Mouse (Mus musculus): ENCODE results near the gene Fgfr4. TPM values are rescaled to one million over a fixed set of nuclear protein-coding genes. Genes with fewer than 3 reads are reported as not detected.
A peak's percentile ranks its signal among the peaks of the same experiment; 100 is the strongest.
"Not testable (repeated sequence)": the region's sequence is repeated elsewhere in the genome, so short reads cannot be mapped to it uniquely, and the experiment has no call there.

The Fgfr4 gene
- polyA plus RNA-seq, 1 experiment from 2014 or later: 5.1 TPM

DNA sequence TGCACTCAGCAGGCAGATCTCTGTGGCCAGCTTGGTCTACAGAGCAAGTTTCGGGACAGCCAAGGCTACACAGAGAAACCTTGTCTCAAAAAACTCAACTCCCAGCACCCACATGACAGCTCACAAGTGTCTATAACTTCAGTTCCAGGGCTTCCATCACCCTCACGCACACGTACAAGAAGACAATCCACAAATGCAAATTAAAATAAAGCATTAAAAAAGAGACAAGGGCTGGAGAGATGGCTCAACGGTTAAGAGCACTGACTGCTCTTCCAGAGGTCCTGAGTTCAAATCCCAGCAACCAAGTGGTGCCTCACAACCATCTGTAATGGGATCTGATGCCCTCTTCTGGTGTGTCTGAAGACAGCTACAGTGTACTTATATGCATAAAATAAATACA, 50.3 kb downstream of the Fgfr4 start:
- H3K9ac ChIP-seq; H3K27me3 ChIP-seq; H3K36me3 ChIP-seq; ATAC-seq (ENCODE audit: insufficient number of reproducible peaks, insufficient read depth, low FRiP score, low TSS enrichment); H3K4me3 ChIP-seq; H3K9me3 ChIP-seq; H3K4me1 ChIP-seq; H3K27ac ChIP-seq; H3K4me2 ChIP-seq (replicated peaks): not testable (repeated sequence)
- WGBS: 84% methylated on average over 4 of the region's 4 CpGs

GRCm38 (mm10) chr13:55203740-55204139, 51.3 kb downstream of the Fgfr4 start:
- ATAC-seq (ENCODE audit: insufficient number of reproducible peaks, insufficient read depth, low FRiP score, low TSS enrichment): no peak
- no peaks in the 10 kb centered on the region for H3K36me3 ChIP-seq
- 77% methylated on average over 9 of the region's 9 CpGs for WGBS
- H3K4me2 ChIP-seq (replicated peaks): no peak overlapping the region
- H3K9me3 ChIP-seq: no peaks in the 10 kb centered on the region
- H3K4me1 ChIP-seq: no peaks in the 10 kb centered on the region
- no peaks in the 10 kb centered on the region for H3K27me3 ChIP-seq
- H3K4me3 ChIP-seq: no peak overlapping the region
- H3K9ac ChIP-seq: no peak overlapping the region
- no peak overlapping the region for H3K27ac ChIP-seq

DNA sequence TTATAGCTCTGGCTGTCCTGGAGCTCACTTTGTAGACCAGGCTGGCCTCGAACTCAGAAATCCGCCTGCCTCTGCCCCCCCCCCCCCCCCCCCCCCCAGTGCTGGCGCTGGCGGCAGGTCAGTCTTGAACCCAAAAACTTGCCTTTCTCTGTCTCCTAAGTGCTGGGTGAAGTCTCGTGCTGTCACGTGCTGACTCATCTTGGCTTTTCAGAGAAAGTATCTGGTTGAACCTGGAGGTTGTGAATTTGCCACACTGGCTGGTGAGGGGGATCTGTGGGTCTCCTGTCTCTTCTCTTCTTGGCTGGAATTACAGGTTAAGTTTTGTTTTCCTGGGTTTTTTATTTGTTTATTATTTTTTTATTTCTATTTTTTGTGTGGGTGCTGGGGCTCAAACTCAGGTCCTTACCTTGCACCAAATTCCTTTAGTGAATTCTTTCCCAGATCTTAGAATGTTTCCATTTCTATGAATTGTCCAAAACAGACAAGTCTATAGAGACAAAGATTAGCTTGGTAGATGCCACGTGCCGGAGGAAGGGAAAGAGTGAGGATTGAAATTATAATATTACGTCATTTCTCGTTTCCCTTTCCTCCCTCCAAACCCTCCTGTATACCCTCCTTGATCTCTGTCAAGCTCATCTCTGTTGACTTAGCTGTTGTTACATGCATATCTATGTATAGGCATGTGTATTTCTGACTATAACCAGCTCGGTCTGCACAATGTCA, 52.4 kb downstream of the Fgfr4 start:
- H3K4me1 ChIP-seq: no peaks in the 10 kb centered on the region; the same call in 1 of the 2 replicates
- H3K27ac ChIP-seq: no peak overlapping the region
- no peaks in the 10 kb centered on the region for H3K27me3 ChIP-seq
- no peak overlapping the region for H3K4me3 ChIP-seq
- H3K36me3 ChIP-seq: no peaks in the 10 kb centered on the region
- no peaks in the 10 kb centered on the region for H3K9me3 ChIP-seq
- ATAC-seq (ENCODE audit: insufficient number of reproducible peaks, insufficient read depth, low FRiP score, low TSS enrichment): no peak
- no peak overlapping the region for H3K9ac ChIP-seq
- WGBS: 90% methylated on average over 7 of the region's 11 CpGs
- H3K4me2 ChIP-seq (replicated peaks): no peak overlapping the region

- no peak overlapping the region for H3K4me2 ChIP-seq (replicated peaks)
- WGBS: 96% methylated on average over 6 of the region's 6 CpGs
- H3K27ac ChIP-seq: no peak overlapping the region
- no peaks in the 10 kb centered on the region for H3K27me3 ChIP-seq
- no peak overlapping the region for H3K9ac ChIP-seq
- no peak overlapping the region for H3K4me3 ChIP-seq
- peaks cover 2% of the 10 kb centered on the region; the same call in 1 of the 2 replicates for H3K4me1 ChIP-seq
- no peak for ATAC-seq (ENCODE audit: insufficient number of reproducible peaks, insufficient read depth, low FRiP score, low TSS enrichment)
- no peaks in the 10 kb centered on the region for H3K36me3 ChIP-seq
- H3K9me3 ChIP-seq: no peaks in the 10 kb centered on the region
Measured at GRCm38 (mm10) chr13:55205448-55206205, 53.2 kb downstream of the Fgfr4 start.

DNA sequence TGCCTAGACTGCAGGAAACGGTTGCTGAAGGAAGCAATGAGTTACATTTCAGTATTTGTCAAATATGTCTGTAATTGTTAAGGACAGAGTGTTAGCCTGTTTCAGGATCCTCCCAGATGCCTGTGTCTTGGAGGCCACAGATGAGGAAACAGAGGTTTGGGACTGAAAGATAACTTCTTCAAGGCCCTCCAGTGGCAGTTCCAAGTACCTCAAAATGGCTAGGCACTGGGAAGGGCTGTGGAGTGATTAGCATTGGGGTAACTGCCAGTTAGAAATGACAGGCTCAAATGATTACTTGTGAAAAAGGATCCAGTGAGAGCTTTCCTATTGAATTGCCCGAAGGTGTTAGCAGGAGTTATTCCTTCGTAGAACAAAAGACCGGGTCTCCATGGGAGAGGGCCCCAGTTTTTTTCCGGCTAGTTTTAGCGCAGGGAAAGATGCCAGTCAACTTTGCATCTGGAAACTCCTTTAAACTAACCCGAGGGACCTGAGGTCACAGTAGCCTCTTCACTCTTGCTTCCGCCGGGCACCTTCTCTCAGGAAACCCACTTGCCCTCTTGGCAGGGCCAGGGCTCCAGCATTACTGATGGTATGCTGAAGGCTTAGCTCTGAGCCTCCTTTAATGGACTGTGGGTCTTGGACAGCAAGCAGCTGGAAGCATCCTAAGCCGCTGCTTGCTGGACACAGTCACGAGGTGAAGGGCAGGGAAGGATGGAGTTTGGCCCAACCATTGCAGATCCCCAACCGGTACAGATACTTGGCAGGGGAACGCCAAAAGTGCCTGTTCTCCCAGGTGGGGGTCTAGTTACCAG, 56.6 kb downstream of the Fgfr4 start:
- WGBS: 66% methylated on average over 13 of the region's 13 CpGs
- Histone ChIP-seq H3K9me3 (no peaks in the 10 kb centered on the region), H3K27ac (0 out of 2 replicates have a peak overlapping the region, but pooled peaks have one; percentile 38), H3K27me3 (no peaks in the 10 kb centered on the region), H3K4me1 (peaks cover 15% of the 10 kb centered on the region), H3K9ac (no peak overlapping the region), H3K4me2 (replicated peaks) (no peak overlapping the region), H3K36me3 (peaks cover 7% of the 10 kb centered on the region), H3K4me3 (no peak overlapping the region)
- ATAC-seq (ENCODE audit: insufficient number of reproducible peaks, insufficient read depth, low FRiP score, low TSS enrichment): no peak

DNA sequence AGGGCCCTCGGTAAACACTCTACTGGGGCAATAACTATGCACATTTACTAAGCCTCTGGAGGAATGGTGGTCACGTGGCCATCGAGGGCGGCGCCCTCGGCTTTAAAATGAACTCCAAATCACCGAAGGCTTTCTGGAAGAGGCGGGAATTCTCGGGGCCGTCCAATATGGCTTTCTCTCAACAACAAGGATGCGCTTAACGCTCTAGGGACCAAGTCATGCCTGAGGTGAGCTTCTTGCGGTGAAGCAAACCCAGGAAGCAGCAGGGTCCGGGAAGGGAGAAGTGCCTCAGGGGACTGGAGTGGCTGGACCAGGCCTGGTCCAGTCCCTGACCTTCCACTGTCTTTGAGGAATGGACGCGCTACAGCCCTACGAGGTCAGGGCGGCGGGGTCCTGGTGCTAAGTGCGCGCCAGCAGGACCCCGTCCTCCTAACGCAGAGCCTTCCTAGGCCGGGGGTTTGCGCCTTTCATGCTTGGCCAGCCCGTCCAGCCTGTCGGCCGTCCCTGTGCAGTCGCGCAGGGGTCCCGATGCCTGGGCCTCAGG, 57.3 kb downstream of the Fgfr4 start, which contains the start of gene Nsd1:
Nsd1 (plus strand) TSS at position 134 of the 544 bp plus-strand sequence.
- Histone ChIP-seq H3K9ac (peak within 1 kb of the TSS; percentile 97), H3K4me3 (peak within 1 kb of the TSS; percentile 81), H3K9me3 (no peaks in the 10 kb centered on the region), H3K27me3 (no peaks in the 10 kb centered on the region), H3K27ac (peak within 1 kb of the TSS; percentile 98), H3K4me2 (replicated peaks) (peak within 1 kb of the TSS; percentile 92), H3K4me1 (peaks cover 22% of the 10 kb centered on the region), H3K36me3 (peaks cover 13% of the 10 kb centered on the region)
- ATAC-seq (ENCODE audit: insufficient number of reproducible peaks, insufficient read depth, low FRiP score, low TSS enrichment): peak; percentile 13; the same call in 1 of the 2 replicates
- WGBS: 23% methylated on average over 31 of the region's 31 CpGs

DNA sequence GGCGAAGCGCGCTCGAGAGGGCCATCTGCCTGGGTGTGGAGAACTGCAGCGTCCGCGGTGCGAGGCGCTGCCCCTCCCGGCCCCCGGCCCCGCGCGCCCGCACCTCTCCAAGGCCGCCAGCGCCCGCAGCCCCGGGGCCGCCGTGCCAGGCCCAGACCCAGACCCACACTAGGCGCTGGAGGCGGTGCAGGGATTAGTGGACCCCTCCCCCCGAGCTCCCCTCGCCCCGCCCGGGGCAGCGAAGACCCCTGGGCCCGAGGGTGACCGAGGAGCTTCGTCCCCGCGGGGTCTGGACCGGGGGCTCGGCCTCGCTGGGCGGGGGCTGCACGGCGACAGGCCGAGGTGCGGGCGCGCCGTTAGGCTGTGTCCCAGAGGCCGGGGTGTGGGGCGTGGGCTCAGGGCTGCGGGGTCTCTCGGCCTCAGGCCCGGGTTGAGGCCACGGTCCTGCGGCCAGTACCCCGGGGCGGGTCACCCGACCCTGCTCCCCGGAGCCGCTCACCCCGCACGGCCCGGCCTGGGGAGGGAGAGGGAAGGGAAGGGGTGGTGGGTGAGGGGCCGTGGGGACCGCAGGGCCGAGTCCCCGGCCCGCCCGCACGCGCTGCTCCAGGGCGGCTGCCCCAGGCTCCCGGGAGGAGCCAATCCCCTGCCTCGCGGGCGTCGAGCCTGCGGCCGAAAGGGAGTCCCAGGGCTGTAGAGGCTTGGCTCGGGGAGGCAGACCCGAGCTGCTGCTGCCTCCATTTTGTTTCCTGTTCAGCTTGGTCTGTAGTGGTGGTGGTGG, 57.9 kb downstream of the Fgfr4 start:
- Histone ChIP-seq H3K27me3 (no peaks in the 10 kb centered on the region), H3K36me3 (peaks cover 13% of the 10 kb centered on the region), H3K4me2 (replicated peaks) (peak overlapping the region; percentile 92), H3K4me3 (peak overlapping the region; percentile 81), H3K4me1 (peaks cover 26% of the 10 kb centered on the region), H3K9me3 (no peaks in the 10 kb centered on the region), H3K9ac (peak overlapping the region; percentile 97), H3K27ac (peak overlapping the region; percentile 98)
- peak; percentile 54 for ATAC-seq (ENCODE audit: insufficient number of reproducible peaks, insufficient read depth, low FRiP score, low TSS enrichment)
- under 1% methylated on average over 75 of the region's 77 CpGs for WGBS

DNA sequence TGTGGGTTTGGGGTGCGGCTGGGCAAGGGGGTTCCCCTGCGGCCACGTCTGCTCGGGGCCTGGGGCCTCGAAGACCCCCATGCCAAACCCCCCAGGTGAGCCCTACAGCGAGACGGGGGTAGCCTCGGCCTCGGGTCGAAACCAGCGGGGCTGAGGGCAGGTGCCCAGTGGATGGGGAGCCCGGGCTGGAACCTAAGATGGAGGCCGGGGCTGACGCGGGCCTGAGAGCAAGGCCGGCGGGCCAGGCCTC, 58.5 kb downstream of the Fgfr4 start:
- Histone ChIP-seq H3K27ac (peak overlapping the region; percentile 98), H3K4me3 (peak overlapping the region; percentile 81), H3K9ac (peak overlapping the region; percentile 97), H3K27me3 (no peaks in the 10 kb centered on the region), H3K4me1 (peaks cover 27% of the 10 kb centered on the region), H3K9me3 (no peaks in the 10 kb centered on the region), H3K36me3 (peaks cover 14% of the 10 kb centered on the region), H3K4me2 (replicated peaks) (peak overlapping the region; percentile 92)
- WGBS: 1% methylated on average over 17 of the region's 17 CpGs
- peak; percentile 65 for ATAC-seq (ENCODE audit: insufficient number of reproducible peaks, insufficient read depth, low FRiP score, low TSS enrichment)

- Histone ChIP-seq H3K36me3 (peaks cover 19% of the 10 kb centered on the region), H3K9ac (peak overlapping the region; percentile 97), H3K27me3 (no peaks in the 10 kb centered on the region), H3K4me2 (replicated peaks) (peak overlapping the region; percentile 92), H3K4me3 (peak overlapping the region; percentile 81), H3K9me3 (no peaks in the 10 kb centered on the region), H3K27ac (peak overlapping the region; percentile 98), H3K4me1 (peaks cover 32% of the 10 kb centered on the region)
- ATAC-seq (ENCODE audit: insufficient number of reproducible peaks, insufficient read depth, low FRiP score, low TSS enrichment): peak; percentile 53
- 2% methylated on average over 31 of the region's 93 CpGs for WGBS
Measured at GRCm38 (mm10) chr13:55211221-55212010, 59.0 kb downstream of the Fgfr4 start.

DNA sequence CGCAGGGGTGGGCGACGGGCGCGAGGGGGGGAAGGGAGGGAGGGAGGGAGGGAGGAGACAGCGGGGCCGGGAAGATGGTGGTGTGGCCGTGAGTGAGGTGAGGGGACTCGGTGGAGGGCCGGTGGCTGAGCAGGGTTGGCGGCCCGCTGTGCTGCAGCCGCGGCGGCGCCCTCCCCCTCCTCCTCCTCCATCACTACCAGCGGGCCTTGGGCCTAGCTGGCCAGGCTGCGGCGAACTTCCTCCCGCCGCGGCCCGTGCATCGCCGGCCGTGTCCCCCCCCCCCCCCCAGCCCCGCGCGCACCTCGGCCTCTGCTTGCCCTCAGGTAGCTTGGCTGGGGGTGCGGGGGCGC, 59.5 kb downstream of the Fgfr4 start:
- peak; percentile 32; the same call in 1 of the 2 replicates for ATAC-seq (ENCODE audit: insufficient number of reproducible peaks, insufficient read depth, low FRiP score, low TSS enrichment)
- H3K36me3 ChIP-seq: peaks cover 23% of the 10 kb centered on the region
- peaks cover 34% of the 10 kb centered on the region for H3K4me1 ChIP-seq
- peak overlapping the region; percentile 92 for H3K4me2 ChIP-seq (replicated peaks)
- H3K9me3 ChIP-seq: no peaks in the 10 kb centered on the region
- H3K9ac ChIP-seq: peak overlapping the region; percentile 97
- H3K27ac ChIP-seq: peak overlapping the region; percentile 98
- WGBS: 0% methylated on average over 3 of the region's 32 CpGs
- peak overlapping the region; percentile 81 for H3K4me3 ChIP-seq
- no peaks in the 10 kb centered on the region for H3K27me3 ChIP-seq

Data from embryonic facial prominence, embryonic 12.5 days (tissue).